Mouse (Mus musculus): ENCODE results near the gene Aff4. TPM values are rescaled to one million over a fixed set of nuclear protein-coding genes. Genes with fewer than 3 reads are reported as not detected.
A peak's percentile ranks its signal among the peaks of the same experiment; 100 is the strongest.

Aff4 gene
- polyA plus RNA-seq, 2 experiments from 2014 or later: 9.6 to 16.4 TPM

GRCm38 (mm10) chr11:53461727-53462126 is 111.1 kb downstream of the Aff4 start:
- ATAC-seq: no peak

- ATAC-seq: no peak
Measured at GRCm38 (mm10) chr11:53463551-53464424, 113.2 kb downstream of the Aff4 start.

GRCm38 (mm10) chr11:53466231-53466971 is 115.8 kb downstream of the Aff4 start:
- no peak for ATAC-seq

GRCm38 (mm10) chr11:53469294-53469967 is 118.8 kb downstream of the Aff4 start:
- ATAC-seq: no peak

- ATAC-seq: peak; percentile 71
Measured at GRCm38 (mm10) chr11:53469968-53470695, 119.5 kb downstream of the Aff4 start, which contains the start of gene Gm9837. Gene Gm9837, minus strand, starts transcription at chr11:53470479.

Other genes starting within 250 kb of the Aff4 start
- 10 to 100 TPM; 22.3 to 33.7 TPM for gene Hspa4, start 50.4 kb upstream of the Aff4 start, polyA plus RNA-seq (2017; shearing (Covaris generic))
- 10 to 100 TPM; 25.2 to 27.5 TPM for gene Zcchc10, start 26.2 kb upstream of the Aff4 start, polyA plus RNA-seq (2017; shearing (Covaris generic))
- not detected for gene Leap2, start 72.3 kb downstream of the Aff4 start, polyA plus RNA-seq (2017; shearing (Covaris generic))
- 100 to 1,000 TPM; 427 to 519 TPM for gene Uqcrq, start 80.0 kb downstream of the Aff4 start, polyA plus RNA-seq (2017; shearing (Covaris generic))
- gene Gdf9, start 80.2 kb downstream of the Aff4 start, polyA plus RNA-seq (2017; shearing (Covaris generic)): under 1 TPM in 1 of 2 experiments, not detected in 1; 0.37 TPM
- under 1 TPM in 1 of 2 experiments, not detected in 1; 0.33 TPM for gene Gm10447, start 106.3 kb downstream of the Aff4 start, polyA plus RNA-seq (2017; shearing (Covaris generic))
- gene Shroom1, start 106.4 kb downstream of the Aff4 start, polyA plus RNA-seq (2017; shearing (Covaris generic)): under 1 TPM in 1 of 2 experiments, not detected in 1; 0.36 TPM
- not detected for gene Gm9837, start 119.6 kb downstream of the Aff4 start, polyA plus RNA-seq (2017; shearing (Covaris generic))
- not detected for gene Gm9945, start 129.3 kb downstream of the Aff4 start, polyA plus RNA-seq (2017; shearing (Covaris generic))
- not detected for gene Sowaha, start 129.4 kb downstream of the Aff4 start, polyA plus RNA-seq (2017; shearing (Covaris generic))
- 1 to 10 TPM; 1.0 to 1.4 TPM for gene Sept8, start 168.4 kb downstream of the Aff4 start, polyA plus RNA-seq (2017; shearing (Covaris generic))
- 1 to 10 TPM; 5.9 to 7.8 TPM for gene Kif3a, start 216.5 kb downstream of the Aff4 start, polyA plus RNA-seq (2017; shearing (Covaris generic))

All from activated CD4-positive, CD25-positive, alpha-beta regulatory T cell, adult 4 months (primary cell).